Mouse (Mus musculus) granulocyte monocyte progenitor cell, adult 5-6 weeks (primary cell): ENCODE measurements at regions not wholly inside any gene's neighbourhood (a gene's known extent, or its start where the extent isn't known, plus 50 kb on each side); places are given as distances from the start of the nearest gene placed in this dataset.
A peak's percentile ranks its signal among the peaks of the same experiment; 100 is the strongest.
"Not testable (repeated sequence)": the region's sequence is repeated elsewhere in the genome, so short reads cannot be mapped to it uniquely, and the experiment has no call there.

Experiments used
- ATAC-seq: replicated peaks from 2 replicates; pipeline ENCODE4 v1.8.0; 2016; ENCODE audit warnings: mild to moderate bottlenecking, moderate TSS enrichment, inconsistent platforms; ENCODE audit not compliant: poor library complexity, severe bottlenecking

DNA sequence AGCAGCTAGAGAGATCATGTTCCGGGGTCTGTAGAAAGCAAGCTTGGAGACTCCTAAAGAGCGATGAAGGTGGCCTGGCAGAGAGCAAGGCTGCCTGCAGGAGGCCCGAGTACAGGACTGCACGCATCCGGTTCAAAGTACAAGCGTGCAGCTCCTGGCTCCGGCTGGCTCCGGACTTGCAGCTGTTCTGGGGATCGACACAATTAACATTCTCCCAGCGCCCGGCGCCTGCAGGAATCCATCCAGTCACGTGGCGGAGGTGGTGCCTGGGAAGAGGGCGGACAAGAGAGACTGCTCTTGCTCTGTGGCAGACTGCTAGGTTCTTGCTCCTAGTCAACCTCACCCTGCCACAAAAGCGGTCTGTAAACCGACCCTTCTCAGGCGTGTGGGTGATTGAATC is 86.9 kb downstream of the Bdh1 start:
- ATAC-seq = no peak

DNA sequence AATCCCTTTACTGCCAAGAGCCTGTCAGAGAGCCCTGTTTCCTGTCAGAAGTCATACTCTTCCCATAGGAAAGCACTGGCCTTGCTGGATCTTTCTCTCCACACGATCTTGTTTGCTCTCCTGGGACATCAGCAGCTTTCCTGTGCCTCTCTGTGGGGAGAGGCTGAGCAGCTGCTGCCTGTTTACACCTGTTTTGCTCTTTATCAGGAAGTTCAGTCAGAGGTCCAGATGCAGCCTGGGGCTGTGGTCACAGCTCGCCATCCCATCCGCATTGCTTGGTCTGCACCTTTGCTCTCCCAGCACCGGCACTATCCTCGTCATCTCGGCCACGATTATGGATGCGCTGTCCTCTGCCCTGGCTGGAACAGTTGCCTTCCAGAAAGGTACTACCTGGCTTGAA is 88.0 kb downstream of the Bdh1 start:
- ATAC-seq = no peak

DNA sequence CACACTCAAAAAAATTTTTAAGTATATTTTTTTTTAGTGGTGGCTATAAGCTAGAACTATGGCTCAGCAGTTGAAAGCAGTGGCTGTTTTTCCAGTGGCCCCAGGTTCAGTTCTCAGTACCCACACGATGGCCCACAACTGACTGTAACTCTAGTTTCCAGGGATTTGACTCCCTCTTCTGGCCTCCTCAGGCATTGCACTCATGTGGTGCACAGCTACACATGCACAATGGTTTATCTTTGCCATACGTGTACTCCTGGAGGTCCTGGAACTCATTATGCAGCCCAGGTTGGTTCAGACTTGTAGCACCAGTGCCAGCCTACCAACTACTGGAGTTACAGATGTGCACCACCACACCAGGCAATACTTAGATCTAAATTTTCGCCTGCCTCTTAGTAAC is 96.7 kb downstream of the Bdh1 start:
- no peak for ATAC-seq

DNA sequence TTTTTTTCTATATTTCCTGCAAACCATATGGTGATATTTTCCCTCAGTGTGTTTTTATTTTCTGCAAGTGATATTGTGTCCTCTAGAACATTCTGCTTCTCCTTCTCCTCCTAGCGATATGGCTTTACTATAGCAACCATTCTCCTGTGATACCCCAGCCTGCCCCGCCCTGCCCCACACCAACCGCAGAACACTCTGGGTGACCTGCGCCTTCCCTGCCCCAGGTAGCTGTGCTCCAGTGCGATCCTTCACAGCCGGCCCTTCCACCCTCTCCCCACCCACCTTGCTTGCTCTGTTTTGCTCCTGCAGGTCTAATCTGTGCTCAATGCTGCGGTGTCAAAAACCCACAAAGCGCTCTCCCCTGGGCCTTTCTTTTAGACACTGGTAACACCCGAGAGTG is 98.0 kb downstream of the Bdh1 start:
- no peak for ATAC-seq

DNA sequence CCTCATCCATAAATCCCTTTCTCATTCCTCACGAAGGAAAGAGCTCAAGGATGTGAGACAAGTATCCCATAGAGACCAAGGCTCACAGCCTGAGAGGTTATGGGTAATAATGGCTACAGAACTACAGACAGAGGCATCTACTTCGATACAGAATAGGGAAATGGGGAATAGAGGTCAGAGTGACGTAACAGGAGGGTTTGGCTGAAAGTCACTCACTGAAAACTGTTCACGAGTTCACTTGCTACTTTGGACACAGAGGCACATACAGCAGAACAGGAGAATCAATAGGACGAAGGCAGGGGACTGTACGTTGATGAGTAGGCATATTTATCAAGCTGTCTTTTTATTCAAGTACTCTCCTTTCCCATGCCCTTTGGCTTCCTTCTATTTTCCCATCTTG is 99.7 kb downstream of the Bdh1 start:
- ATAC-seq = no peak

DNA sequence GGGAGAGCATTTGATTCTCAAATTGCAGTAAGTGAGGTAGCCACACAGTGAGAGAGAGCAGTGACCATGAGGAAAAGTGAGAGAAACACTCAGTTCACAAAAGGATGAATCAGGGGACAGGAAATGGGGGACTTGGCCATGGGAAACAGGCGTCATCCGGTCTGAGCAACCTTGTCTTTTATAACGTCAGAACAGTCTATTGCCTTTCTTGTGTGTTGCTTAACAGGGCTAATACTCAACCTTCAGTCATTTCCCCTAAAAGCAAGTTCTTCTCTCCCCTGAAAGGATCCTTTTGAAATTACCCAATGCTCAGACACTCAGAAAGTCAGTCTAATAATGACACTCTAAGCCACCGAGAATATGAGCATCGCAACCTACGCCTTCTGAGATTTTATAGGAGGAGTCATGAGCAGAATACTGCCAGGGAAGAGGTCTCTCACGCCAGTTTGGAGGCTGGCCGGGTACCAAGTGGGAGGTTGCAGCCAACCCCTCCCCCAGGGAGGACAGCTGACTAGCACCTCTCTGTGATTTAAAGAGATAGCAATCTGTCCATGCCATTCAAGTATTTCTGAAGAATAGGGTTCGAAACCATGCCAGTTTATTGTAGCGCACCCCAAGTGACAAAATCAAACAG is 104.7 kb downstream of the Bdh1 start:
- peak; percentile 53; the same call in 1 of the 2 replicates for ATAC-seq

DNA sequence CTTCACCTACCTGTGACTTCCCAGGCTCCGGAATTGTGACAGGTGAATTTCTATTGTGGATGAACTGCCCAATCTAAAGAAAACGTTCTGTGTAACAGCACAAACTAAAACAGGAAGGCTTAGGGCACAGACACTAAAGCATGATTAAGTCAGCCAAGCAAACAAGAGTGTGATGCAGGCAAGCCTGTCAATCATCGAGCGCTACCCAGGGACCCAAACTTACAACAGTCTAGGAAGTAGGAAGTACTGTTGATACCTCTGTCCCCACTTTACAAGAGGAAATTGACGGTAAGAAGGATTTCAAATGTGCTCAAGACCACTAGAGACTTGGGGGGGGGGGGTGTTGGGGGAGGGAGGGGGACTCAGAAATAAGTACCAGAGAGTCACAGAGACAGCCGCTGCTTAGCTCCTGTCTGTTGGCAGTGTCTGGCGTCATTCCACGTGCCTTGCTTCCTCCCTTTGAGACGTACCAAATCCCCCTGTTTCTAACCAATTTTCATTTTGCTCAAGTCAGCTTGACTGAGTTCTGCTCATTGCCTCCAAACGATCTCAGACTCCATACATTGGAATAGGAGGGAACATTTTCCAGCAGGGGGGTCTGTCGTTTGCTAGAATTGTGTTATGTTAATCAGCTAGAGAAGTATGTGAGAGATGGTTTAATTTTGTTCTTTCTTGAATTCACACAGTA is 106.7 kb downstream of the Bdh1 start:
- 0 out of 2 replicates have a peak, but pooled peaks have one; percentile 27 for ATAC-seq

DNA sequence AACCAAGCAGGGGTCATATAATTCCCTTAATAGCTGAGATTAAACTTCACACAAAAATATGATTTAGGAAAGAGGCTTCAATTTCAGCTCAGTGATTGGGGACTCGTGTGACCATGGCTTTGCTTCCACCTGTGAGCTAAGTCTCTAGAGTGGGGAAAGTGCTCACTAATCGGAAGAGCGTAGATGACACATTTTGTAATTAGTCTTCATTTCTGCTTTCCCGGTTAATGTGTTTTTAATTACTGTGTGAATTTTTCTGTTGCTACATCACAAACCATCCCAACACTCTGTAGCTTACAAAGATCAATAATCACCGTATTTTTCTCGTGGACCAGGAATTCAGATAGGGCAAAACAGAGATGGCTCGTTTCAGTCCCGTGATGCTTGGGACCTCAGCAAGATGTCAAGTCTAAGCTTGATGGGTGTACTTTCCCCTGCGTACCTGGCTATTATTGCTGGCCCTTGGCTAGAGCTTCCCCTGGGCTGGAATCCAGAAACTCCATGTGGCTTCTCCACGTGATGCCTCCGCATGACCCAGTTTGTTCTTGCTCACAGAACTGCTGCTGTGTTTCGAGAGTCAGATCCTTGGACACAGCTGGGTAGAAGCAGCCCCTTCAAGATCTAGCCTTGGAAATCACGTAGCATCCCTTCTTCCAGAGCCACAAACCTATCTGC is 107.3 kb downstream of the Bdh1 start:
- ATAC-seq = no peak

DNA sequence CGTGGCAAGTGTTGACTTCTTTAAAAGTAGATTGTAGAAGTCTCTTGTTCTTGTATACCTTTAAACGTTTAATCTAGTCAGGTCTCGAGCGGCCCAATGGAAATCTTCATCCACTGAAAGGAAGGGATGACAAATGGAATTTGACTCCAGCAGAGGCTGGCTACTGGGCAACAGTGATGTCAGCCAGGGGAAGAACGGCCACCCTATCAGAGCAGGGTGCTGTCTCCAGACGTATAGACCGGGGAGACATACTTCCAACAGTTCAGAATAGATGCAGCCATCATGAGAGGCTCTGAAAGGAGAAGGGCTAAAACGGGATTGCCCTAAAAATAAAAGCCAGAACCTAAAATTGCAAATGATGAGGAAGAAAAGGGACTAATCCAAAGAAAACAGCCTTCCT is 108.0 kb downstream of the Bdh1 start:
- ATAC-seq = no peak

DNA sequence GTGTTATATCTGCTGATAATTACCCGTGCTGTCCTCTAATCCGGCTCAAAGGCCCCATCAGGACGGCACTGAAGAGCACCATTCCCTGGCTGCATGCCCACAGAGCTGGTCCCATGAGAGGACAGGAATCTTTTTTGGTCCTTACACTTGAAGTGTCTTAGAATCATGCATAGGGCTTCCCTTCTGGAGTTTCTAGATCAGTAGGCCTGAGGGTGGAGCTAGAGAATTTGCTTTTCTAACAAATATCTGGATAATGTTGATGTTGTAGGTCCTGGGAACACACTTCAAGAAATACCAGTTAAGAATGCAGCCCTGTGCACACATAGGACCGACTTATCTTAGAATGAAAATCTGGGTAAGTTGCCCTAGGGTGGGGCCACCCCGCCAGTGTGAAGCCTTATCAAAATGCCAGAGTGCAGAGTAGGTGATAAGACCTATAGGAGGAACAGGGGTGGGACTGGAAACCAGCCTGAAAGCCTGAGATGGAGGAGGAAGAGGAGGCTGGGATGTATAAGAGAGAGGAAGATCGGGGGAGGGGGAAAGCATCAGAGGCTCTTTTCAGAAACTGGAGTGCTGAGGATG is 111.2 kb downstream of the Bdh1 start:
- ATAC-seq = no peak

DNA sequence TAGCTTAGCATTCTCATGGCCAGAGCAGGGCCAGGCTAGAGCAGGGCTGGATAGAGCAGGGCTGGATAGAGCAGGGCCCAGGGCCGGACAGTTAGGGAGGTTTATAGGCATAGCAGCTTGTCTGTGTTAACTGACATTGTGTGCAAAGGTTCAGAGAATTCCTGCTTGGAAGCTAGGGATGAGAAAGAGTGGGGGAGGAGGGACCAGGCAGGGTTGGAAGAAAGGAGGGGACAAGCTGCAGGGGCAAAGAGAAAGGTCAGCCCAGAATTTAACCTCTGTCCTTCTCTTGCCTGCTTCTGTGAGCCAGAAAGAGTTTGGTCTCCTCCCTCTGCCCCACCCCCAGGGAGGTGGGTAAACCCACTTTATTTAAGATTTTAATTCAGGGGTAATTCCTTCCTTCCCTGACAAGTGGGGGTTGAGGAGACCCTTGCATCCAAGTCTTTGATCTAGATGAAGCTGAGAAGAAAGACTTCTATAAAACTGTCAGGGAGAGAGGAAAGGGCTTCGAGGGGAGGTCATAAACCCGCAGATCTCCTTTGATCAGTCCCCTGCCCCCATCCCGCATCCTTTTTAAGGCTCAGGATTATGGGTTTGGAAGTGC is 112.9 kb downstream of the Bdh1 start:
- ATAC-seq = no peak

DNA sequence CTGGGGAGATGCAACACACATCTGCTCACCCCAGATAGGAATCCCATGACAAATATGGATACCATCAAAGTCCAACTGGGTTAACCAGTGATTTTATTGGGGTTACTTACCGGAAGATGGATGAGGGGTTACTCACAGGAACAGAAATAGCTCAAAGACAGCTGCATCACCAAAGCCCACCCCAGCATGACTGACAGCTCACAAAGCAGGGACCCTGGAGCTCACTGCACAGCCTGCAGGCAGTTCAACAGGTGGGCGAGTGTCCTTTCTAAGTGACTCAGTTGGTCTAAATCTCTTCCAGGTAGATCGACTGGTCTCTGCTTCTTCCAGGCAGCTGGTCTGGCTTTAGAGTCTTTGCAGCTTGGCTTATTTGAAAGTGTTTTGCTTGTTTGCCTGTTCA is 114.2 kb downstream of the Bdh1 start:
- no peak for ATAC-seq

DNA sequence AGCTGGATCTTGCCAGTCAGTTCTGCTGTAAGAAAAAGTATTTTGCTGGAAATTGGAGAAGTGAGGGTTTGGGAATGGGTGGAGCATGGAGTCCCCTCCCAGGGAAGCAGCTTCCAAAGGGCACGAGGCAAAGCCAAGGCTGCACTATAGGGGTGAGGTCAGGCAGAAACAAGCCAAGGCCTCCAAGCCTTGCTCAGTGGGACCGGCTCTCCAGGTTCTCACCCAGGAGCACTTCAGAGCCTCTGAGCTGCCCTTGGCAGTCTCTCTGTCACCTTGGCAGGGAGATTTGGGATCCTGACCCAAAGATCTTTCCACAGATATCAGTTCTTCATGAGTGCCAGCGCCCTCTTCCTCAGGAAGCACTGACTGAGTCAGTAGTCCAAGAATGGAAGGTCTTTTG is 116.5 kb downstream of the Bdh1 start:
- no peak for ATAC-seq

DNA sequence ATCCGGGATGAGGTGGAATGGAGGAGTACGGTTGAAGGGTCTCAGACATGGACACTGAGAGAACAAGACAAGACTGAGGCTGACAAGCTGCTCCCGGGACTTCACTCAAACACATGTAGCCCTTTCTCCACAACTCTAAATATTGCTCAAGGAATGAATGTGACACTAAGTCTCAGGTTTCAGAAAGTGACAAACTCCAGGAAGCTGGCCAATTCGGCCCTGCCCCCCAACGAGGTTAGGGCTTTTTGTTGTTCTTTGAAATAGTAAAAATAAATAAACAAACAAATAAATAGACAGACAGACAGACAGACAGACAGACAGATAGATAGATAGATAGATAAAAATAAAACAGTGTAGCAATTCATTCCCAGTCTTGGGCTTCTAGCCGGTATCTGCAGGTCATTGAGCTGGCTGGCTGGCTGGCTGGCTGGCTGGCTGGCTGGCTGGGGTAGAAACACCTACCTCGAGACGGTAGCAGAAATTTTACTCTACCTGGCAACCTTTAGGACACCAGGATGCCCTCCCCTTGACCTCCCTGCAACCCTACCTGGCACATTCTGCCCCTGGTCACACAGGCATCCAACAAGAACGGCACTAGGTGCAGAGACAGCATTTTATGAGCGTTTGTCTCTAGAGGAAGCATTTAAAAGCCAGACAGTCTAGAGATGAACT is 119.6 kb upstream of the Dlg1 start:
- ATAC-seq = no peak

DNA sequence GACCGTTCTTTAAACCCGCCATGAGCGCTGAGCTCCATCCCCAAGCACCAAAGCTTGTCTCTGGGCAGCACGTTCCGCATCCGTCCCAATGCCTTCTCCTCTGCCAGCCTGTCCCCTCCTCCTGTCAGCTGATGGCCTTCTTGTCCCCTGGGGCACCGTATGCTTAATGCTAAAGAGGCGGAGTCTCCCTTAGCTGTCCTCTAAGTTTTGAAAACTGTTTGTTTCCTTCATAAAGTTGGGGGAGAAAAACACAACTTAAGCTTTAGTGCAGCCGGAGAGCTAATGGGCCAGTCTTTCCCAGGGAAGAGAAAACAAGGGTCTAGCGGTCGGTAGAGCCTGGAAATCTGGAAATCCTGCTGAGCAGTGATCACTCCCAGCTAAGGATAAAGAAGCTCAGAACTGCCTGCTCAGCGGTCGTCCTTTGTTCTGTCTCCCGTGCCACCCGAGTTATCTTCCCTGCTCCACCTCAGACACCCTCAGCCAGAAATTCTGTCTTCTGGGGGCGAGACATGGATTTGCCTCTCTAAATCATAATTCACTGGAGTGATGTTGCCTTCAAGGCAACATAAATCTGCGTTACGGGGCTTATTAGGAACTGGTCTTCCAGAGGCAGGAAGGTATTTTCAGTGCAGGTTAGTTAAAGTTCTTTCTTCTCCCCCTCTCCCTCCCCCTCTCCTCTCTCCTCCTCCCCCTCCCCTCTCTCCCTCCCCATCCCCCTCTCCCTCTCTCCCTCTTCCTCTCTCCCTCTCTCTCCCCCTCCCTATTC is 117.0 kb upstream of the Dlg1 start:
- no peak for ATAC-seq

DNA sequence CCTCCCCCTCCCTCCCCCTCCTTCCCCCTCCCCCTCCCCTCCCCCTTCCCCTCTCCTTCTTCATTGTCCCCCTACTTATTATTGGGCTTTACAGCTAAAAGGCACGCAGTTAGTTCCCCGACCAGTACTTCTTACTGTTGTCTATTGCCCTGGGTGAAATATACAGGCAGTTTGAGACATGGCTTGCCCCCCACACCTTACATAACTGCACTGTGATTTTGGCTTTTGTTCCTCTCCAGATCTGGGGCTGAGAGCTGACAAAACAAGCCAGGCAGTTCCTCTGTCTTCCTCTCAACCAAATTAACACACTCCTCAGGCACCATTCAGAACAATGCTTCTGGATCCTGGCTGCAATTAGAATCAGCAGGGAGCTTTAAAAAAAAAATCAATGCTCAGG is 116.4 kb upstream of the Dlg1 start:
- ATAC-seq = no peak

DNA sequence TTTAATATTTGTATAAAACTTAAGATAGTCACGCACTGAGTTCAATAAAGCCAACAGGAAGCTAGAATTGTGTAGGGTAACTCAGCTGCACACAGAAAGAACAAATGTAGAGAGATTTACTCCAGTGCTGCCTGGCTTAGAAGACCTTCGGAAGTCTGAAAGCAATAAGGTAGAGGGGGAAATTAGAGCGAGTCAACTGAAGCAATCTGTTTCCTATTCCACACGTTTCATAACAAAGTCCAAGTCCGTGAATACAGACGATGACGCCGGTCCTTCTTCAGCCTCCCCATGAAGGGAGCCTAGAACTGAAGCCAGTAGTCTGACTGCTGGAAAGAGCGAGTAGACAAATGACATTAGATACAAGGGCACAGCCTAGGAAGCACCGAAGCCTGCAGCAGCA is 115.9 kb upstream of the Dlg1 start:
- ATAC-seq = no peak

DNA sequence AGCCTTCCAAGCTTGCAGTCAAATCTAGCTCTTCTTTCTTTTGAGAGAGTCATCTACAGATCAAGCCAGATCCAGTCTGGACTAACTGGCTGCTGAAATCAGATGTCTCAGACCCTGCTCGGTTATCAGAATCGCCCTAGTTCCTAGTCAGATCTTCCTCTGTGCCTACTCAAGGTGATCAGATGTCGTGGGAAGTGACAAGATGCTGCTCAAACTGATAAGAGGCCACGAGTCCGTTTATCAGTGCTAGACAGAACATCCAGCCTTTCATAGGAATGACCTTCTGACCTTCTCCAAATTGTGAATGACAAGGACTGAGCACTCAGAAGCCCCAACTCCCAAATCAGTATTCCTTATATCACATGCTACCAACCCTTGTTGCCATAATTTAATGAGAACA is 113.3 kb upstream of the Dlg1 start:
- no peak for ATAC-seq

DNA sequence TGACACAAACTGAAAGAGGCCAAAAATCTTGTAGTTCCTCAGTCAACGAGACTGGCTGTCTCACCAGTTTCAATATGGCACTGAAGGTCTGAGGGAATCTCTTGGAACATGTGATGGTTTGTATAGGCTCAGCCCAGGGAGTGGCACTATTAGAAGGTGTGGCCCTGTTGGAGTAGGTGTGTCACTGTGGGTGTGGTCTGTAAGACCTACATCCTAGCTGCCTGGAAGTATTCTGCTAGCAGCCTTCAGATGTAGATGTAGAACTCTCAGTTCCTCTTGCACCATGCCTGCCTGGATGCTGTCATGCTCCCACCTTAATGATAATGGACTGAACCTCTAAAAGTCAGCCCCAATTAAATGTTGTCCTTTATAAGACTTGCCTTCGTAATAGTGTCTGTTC is 112.7 kb upstream of the Dlg1 start:
- ATAC-seq = not testable (repeated sequence)
